Mouse (Mus musculus) hindbrain, embryonic 16.5 days (tissue): ENCODE results near the gene Dync1li1. TPM values are rescaled to one million over a fixed set of nuclear protein-coding genes. Genes with fewer than 3 reads are reported as not detected.

Source experiments
- ATAC-seq: fragments of 200-750 bp; cut with Nextera tagmentation; 2 replicates; pipeline ENCODE4 v1.8.0; 2017; ENCODE audit warnings: moderate TSS enrichment, moderate library complexity
- H3K27ac ChIP-seq: fragments of 300-500 bp; sonication (generic); 2 replicates; pipeline ENCODE4 v1.5.1; 2014; ENCODE audit warnings: low read depth, mild to moderate bottlenecking, control low read depth, low read length, moderate library complexity
- H3K27me3 ChIP-seq: fragments of 300-500 bp; sonication (generic); replicated peaks from 2 replicates; pipeline ENCODE4 v1.6.1; 2014; ENCODE audit warnings: low read length; ENCODE audit not compliant: control insufficient read depth, insufficient read depth
- H3K36me3 ChIP-seq: fragments of 300-500 bp; sonication (generic); 2 replicates; pipeline ENCODE4 v1.6.1; 2014; ENCODE audit warnings: mild to moderate bottlenecking, low read length, moderate library complexity, mixed read lengths; ENCODE audit not compliant: control insufficient read depth, insufficient read depth
- H3K4me1 ChIP-seq: fragments of 300-500 bp; sonication (generic); 2 replicates; pipeline ENCODE4 v1.6.1; 2014; ENCODE audit warnings: low read depth, low read length; ENCODE audit not compliant: control insufficient read depth, insufficient read depth
- H3K4me2 ChIP-seq: fragments of 300-500 bp; sonication (generic); 2 replicates; pipeline ENCODE4 v1.6.1; 2014; ENCODE audit warnings: mild to moderate bottlenecking, low read length, control low read depth, moderate library complexity
- H3K4me3 ChIP-seq: fragments of 300-500 bp; sonication (generic); 2 replicates; pipeline ENCODE4 v1.5.1; 2014; ENCODE audit warnings: mild to moderate bottlenecking, low read length, control low read depth, moderate library complexity
- H3K9ac ChIP-seq: fragments of 300-500 bp; sonication (generic); 2 replicates; pipeline ENCODE4 v1.6.1; 2014; ENCODE audit warnings: low read depth, mild to moderate bottlenecking, control low read depth, low read length, moderate library complexity
- H3K9me3 ChIP-seq: fragments of 300-500 bp; sonication (generic); 2 replicates; pipeline ENCODE4 v1.6.1; 2014; ENCODE audit warnings: mild to moderate bottlenecking, low read length, moderate library complexity; ENCODE audit not compliant: control insufficient read depth
- WGBS: fragments of 180-500 bp; shearing (Covaris S2); extraction: QIAGEN DNeasy Blood & Tissue Kit; methylation state at CpG from one replicate; pipeline ENCODE4 v1.1.7; 2014; 5-methylcytosine and 5-hydroxymethylcytosine counted together
- polyA plus RNA-seq: library from polyadenylated mRNA; unstranded; fragments of >200 nt; fragmentation: Nextera tagmentation; extraction: Ambion mirVana; gene quantifications from 2 replicates; pipeline ENCODE4 v1.2.1, GENCODE M21; 2015

Dync1li1 gene
- polyA plus RNA-seq, 1 experiment from 2014 or later, result 105 TPM

- Histone ChIP-seq H3K27me3 (no peaks in the 10 kb centered on the region), H3K4me1 (peaks cover under 1% of the 10 kb centered on the region), H3K9ac (no peak overlapping the region), H3K9me3 (no peaks in the 10 kb centered on the region), H3K4me3 (no peak overlapping the region), H3K36me3 (0 out of 2 replicates have a peak, but pooled peaks cover 4% of the 10 kb centered on the region), H3K4me2 (no peak overlapping the region), H3K27ac (no peak overlapping the region)
- WGBS, result 79% methylated on average over 12 of the region's 12 CpGs
- ATAC-seq, result no peak
These were observed 58.9 kb downstream of the Dync1li1 start for GRCm38 (mm10) chr9:114747466-114747865.

DNA sequence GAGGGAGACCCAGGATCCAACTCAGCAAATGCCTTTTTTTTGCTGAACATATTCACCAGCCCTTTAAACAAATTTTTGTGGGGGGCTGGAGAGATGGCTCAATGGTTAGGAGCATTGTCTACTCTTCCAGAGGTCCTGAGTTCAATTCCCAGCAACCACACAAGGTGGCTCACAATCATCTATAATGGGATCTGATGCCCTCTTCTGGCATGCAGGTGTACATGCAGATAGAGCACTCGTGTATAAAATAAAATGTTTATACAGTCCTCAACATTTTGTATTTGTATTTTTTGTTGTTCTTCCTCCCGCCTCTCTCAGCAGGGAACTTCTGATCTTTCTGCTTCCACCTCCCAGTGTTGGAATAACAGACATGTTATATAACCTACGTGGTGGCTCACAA lies 63.0 kb downstream of the Dync1li1 start:
- 74% methylated on average over 3 of the region's 3 CpGs for WGBS
- H3K36me3 ChIP-seq, result 0 out of 2 replicates have a peak, but pooled peaks cover 4% of the 10 kb centered on the region
- H3K4me3 ChIP-seq, result no peak overlapping the region
- H3K4me1 ChIP-seq, result peaks cover 7% of the 10 kb centered on the region
- H3K4me2 ChIP-seq, result no peak overlapping the region
- H3K9me3 ChIP-seq, result no peaks in the 10 kb centered on the region
- no peak overlapping the region for H3K27ac ChIP-seq
- ATAC-seq, result no peak
- H3K9ac ChIP-seq, result no peak overlapping the region
- H3K27me3 ChIP-seq, result no peaks in the 10 kb centered on the region

GRCm38 (mm10) chr9:114752311-114752710 lies 63.7 kb downstream of the Dync1li1 start:
- H3K36me3 ChIP-seq, result 0 out of 2 replicates have a peak, but pooled peaks cover 4% of the 10 kb centered on the region
- H3K9ac ChIP-seq, result peak overlapping the region; percentile 69; the same call in 1 of the 2 replicates
- no peaks in the 10 kb centered on the region for H3K27me3 ChIP-seq
- WGBS, result 68% methylated on average over 9 of the region's 9 CpGs
- peaks cover 7% of the 10 kb centered on the region for H3K4me1 ChIP-seq
- peak overlapping the region; percentile 39; the same call in 1 of the 2 replicates for H3K27ac ChIP-seq
- 0 out of 2 replicates have a peak, but pooled peaks have one; percentile 2 for ATAC-seq
- H3K4me3 ChIP-seq, result peak overlapping the region; percentile 53
- H3K9me3 ChIP-seq, result no peaks in the 10 kb centered on the region
- H3K4me2 ChIP-seq, result peak overlapping the region; percentile 78

DNA sequence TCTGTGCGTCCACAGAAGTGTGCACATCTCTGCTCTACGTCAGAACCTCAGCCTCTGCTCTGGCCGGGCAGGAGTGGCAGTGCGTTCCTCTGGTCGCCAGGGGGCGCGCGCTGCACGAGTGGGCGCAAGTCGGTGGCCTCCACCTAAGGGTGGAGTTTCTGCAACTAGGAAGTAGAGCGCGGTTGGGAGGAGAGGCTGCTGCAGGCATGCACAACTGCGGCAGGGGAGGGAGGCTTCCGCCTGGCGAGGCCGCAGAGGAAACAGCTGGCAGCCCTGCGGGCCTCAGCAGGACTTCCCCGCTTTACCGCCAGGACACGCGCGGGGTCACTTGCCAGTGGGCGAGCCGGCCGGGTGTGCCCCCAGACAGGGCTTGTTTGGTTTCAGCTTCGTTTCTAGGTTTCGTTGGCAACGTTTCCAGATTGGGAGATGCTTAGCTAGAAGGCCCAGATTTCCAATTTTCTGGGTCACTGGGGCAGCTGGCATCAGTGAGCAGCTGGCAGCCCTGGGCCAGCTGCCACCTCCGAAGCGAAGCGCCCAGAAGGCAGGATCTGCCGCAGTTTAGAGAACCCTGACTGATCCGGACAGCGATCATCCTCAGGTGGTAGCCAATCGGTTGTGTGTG lies 64.4 kb downstream of the Dync1li1 start:
- ATAC-seq, result peak; percentile 89
- 2% methylated on average over 36 of the region's 36 CpGs for WGBS
- Histone ChIP-seq H3K4me2 (peak overlapping the region; percentile 78), H3K27ac (peak overlapping the region; percentile 70), H3K36me3 (0 out of 2 replicates have a peak, but pooled peaks cover under 1% of the 10 kb centered on the region), H3K27me3 (no peaks in the 10 kb centered on the region), H3K4me3 (peak overlapping the region; percentile 53), H3K9me3 (no peaks in the 10 kb centered on the region), H3K4me1 (peaks cover 7% of the 10 kb centered on the region), H3K9ac (peak overlapping the region; percentile 69)

- no peak overlapping the region for H3K9ac ChIP-seq
- 82% methylated on average over 7 of the region's 7 CpGs for WGBS
These were observed 69.7 kb downstream of the Dync1li1 start for GRCm38 (mm10) chr9:114758272-114758671.

DNA sequence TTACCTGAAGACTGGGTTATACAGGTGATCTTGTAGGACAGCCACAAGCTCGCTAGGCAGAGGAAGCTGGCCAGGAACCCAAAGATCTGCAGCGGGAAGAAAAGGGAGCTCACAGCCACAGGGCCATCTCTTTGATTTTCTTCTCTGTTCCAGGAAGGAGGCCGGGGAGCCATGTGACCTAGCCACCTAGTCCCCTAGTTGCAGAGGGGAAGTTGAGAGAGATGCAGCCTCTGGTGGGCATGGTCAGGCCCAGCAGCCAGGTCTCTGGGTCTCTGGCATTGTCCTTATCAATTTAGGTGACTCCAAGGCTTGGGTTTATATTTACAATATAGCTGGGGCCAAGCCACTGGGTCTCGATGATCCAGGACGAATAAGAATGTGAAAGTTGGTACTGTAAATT lies 70.2 kb downstream of the Dync1li1 start:
- no peaks in the 10 kb centered on the region for H3K36me3 ChIP-seq
- WGBS, result 95% methylated on average over 5 of the region's 5 CpGs
- no peak overlapping the region for H3K4me3 ChIP-seq
- no peak overlapping the region for H3K9ac ChIP-seq
- H3K27me3 ChIP-seq, result 0 out of 2 replicates have a peak, but pooled peaks cover 3% of the 10 kb centered on the region
- H3K4me2 ChIP-seq, result no peak overlapping the region
- H3K27ac ChIP-seq, result no peak overlapping the region
- no peaks in the 10 kb centered on the region for H3K9me3 ChIP-seq
- H3K4me1 ChIP-seq, result no peaks in the 10 kb centered on the region
- ATAC-seq, result no peak

More at GRCm38 (mm10) chr9:114758272-114758671, 69.7 kb downstream of the Dync1li1 start:
- Histone ChIP-seq H3K4me1 (0 out of 2 replicates have a peak, but pooled peaks cover under 1% of the 10 kb centered on the region), H3K4me2 (no peak overlapping the region), H3K9me3 (no peaks in the 10 kb centered on the region), H3K27ac (no peak overlapping the region), H3K27me3 (0 out of 2 replicates have a peak, but pooled peaks cover 3% of the 10 kb centered on the region), H3K4me3 (no peak overlapping the region), H3K36me3 (no peaks in the 10 kb centered on the region)
- no peak for ATAC-seq

GRCm38 (mm10) chr9:114759886-114760285 lies 71.3 kb downstream of the Dync1li1 start:
- no peaks in the 10 kb centered on the region for H3K4me1 ChIP-seq
- no peak for ATAC-seq
- WGBS, result 67% methylated on average over 4 of the region's 4 CpGs
- no peak overlapping the region for H3K9ac ChIP-seq
- H3K36me3 ChIP-seq, result no peaks in the 10 kb centered on the region
- H3K9me3 ChIP-seq, result no peaks in the 10 kb centered on the region
- H3K4me2 ChIP-seq, result no peak overlapping the region
- H3K27me3 ChIP-seq, result 0 out of 2 replicates have a peak, but pooled peaks cover 5% of the 10 kb centered on the region
- no peak overlapping the region for H3K27ac ChIP-seq
- H3K4me3 ChIP-seq, result no peak overlapping the region

- H3K27me3 ChIP-seq, result 0 out of 2 replicates have a peak, but pooled peaks cover 6% of the 10 kb centered on the region
- H3K9me3 ChIP-seq, result no peaks in the 10 kb centered on the region
- H3K4me1 ChIP-seq, result no peaks in the 10 kb centered on the region
- H3K36me3 ChIP-seq, result no peaks in the 10 kb centered on the region
- no peak overlapping the region for H3K9ac ChIP-seq
- 87% methylated on average over 5 of the region's 5 CpGs for WGBS
- no peak overlapping the region for H3K4me3 ChIP-seq
- ATAC-seq, result no peak
- no peak overlapping the region for H3K27ac ChIP-seq
- no peak overlapping the region for H3K4me2 ChIP-seq
These were observed 71.8 kb downstream of the Dync1li1 start for GRCm38 (mm10) chr9:114760353-114760752.

DNA sequence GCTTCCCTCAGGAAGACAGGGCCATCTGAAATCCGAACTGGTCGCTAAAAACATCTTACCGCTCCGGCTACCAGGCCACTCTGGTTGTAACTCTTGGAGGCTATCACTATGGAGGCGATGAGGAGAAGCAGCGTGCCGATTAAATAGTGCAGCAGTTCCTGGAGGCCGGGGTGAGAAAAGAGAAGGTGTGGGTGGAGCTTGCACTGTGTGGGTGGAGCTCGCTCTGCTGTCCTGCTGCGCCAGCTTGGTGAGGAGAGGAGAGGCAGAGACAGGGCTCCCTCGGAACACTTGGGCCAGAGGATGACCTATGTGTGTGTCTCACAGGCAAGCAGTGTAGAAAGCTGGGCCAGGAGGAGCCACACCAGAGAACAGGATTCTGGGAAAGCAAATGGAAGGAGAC lies 73.3 kb downstream of the Dync1li1 start:
- 0 out of 2 replicates have a peak, but pooled peaks cover 3% of the 10 kb centered on the region for H3K9me3 ChIP-seq
- H3K27me3 ChIP-seq, result 0 out of 2 replicates have a peak, but pooled peaks cover 6% of the 10 kb centered on the region
- no peaks in the 10 kb centered on the region for H3K4me1 ChIP-seq
- H3K27ac ChIP-seq, result no peak overlapping the region
- WGBS, result 79% methylated on average over 11 of the region's 11 CpGs
- H3K36me3 ChIP-seq, result no peaks in the 10 kb centered on the region
- H3K4me2 ChIP-seq, result no peak overlapping the region
- H3K9ac ChIP-seq, result no peak overlapping the region
- no peak overlapping the region for H3K4me3 ChIP-seq
- no peak for ATAC-seq
